Mouse (Mus musculus) hindbrain, embryonic 16.5 days (tissue): ENCODE data around the gene Srf. TPM values are rescaled to one million over a fixed set of nuclear protein-coding genes. Genes with fewer than 3 reads are reported as not detected.

Experiments
- ATAC-seq: fragments of 200-750 bp; cut with Nextera tagmentation; 2 replicates; pipeline ENCODE4 v1.8.0; 2017; ENCODE audit warnings: moderate TSS enrichment, moderate library complexity
- H3K27ac ChIP-seq: fragments of 300-500 bp; sonication (generic); 2 replicates; pipeline ENCODE4 v1.5.1; 2014; ENCODE audit warnings: low read depth, mild to moderate bottlenecking, control low read depth, low read length, moderate library complexity
- H3K27me3 ChIP-seq: fragments of 300-500 bp; sonication (generic); replicated peaks from 2 replicates; pipeline ENCODE4 v1.6.1; 2014; ENCODE audit warnings: low read length; ENCODE audit not compliant: control insufficient read depth, insufficient read depth
- H3K36me3 ChIP-seq: fragments of 300-500 bp; sonication (generic); 2 replicates; pipeline ENCODE4 v1.6.1; 2014; ENCODE audit warnings: mild to moderate bottlenecking, low read length, moderate library complexity, mixed read lengths; ENCODE audit not compliant: control insufficient read depth, insufficient read depth
- H3K4me1 ChIP-seq: fragments of 300-500 bp; sonication (generic); 2 replicates; pipeline ENCODE4 v1.6.1; 2014; ENCODE audit warnings: low read depth, low read length; ENCODE audit not compliant: control insufficient read depth, insufficient read depth
- H3K4me2 ChIP-seq: fragments of 300-500 bp; sonication (generic); 2 replicates; pipeline ENCODE4 v1.6.1; 2014; ENCODE audit warnings: mild to moderate bottlenecking, low read length, control low read depth, moderate library complexity
- H3K4me3 ChIP-seq: fragments of 300-500 bp; sonication (generic); 2 replicates; pipeline ENCODE4 v1.5.1; 2014; ENCODE audit warnings: mild to moderate bottlenecking, low read length, control low read depth, moderate library complexity
- H3K9ac ChIP-seq: fragments of 300-500 bp; sonication (generic); 2 replicates; pipeline ENCODE4 v1.6.1; 2014; ENCODE audit warnings: low read depth, mild to moderate bottlenecking, control low read depth, low read length, moderate library complexity
- H3K9me3 ChIP-seq: fragments of 300-500 bp; sonication (generic); 2 replicates; pipeline ENCODE4 v1.6.1; 2014; ENCODE audit warnings: mild to moderate bottlenecking, low read length, moderate library complexity; ENCODE audit not compliant: control insufficient read depth
- WGBS: fragments of 180-500 bp; shearing (Covaris S2); extraction: QIAGEN DNeasy Blood & Tissue Kit; methylation state at CpG from one replicate; pipeline ENCODE4 v1.1.7; 2014; 5-methylcytosine and 5-hydroxymethylcytosine counted together
- polyA plus RNA-seq: library from polyadenylated mRNA; unstranded; fragments of >200 nt; fragmentation: Nextera tagmentation; extraction: Ambion mirVana; gene quantifications from 2 replicates; pipeline ENCODE4 v1.2.1, GENCODE M21; 2015

Gene Srf
- polyA plus RNA-seq, result 3.5 and 3.6 TPM in 2 replicates

DNA sequence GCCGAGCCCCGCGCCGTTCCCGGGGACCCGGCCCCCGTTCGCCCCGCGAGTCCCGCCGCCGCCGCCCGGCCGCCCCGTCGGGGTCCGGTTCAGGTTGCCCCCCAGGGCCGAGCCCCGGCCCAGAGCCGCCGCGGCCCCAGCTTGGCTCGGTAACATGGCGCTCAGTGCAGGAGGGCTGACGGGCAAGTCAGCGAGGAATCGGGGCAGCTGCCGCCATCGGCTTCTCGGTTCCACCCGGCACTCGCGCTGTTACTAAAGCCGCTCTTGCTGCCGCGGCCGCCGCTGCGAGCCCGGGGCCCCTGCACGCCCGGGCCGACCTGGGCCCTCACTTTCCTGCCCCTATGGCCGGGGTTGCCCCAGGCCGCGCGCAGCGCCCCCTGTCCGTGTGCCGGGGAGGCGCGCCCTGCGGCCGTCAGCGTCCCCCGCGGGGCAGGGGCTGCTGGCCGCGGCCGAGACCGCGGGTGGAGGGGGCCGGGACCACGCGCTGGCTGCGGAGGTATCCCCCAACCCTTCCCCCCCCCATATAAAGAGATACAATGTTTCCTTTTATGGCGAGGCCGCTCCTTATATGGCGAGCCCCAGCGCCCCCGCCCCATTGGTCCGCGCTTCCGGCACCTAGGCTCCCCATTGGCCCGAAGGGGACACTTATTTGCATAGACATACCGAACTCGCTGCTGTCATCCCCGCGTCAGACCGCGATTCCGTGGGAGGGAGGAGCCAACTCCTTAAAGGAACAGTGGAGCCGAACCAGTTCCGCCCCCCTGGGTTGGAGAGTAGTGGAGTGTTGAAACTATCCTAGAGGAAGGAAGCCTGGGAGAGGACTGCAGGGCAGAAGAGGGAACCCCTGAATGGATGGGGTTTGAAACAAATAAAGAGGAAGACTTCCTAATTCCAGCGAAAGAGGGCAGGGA, at the start of gene Srf:
Gene Srf (minus strand): TSS at position 503 of the 911 bp plus-strand sequence.
- ATAC-seq, result peak; percentile 96
- WGBS, result under 1% methylated on average over 76 of the region's 87 CpGs
- no peaks in the 10 kb centered on the region for H3K27me3 ChIP-seq
- H3K36me3 ChIP-seq, result peaks cover 6% of the 10 kb centered on the region
- H3K9ac ChIP-seq, result peak within 1 kb of the TSS; percentile 99
- H3K9me3 ChIP-seq, result no peaks in the 10 kb centered on the region
- peak within 1 kb of the TSS; percentile 99 for H3K4me3 ChIP-seq
- peaks cover 27% of the 10 kb centered on the region for H3K4me1 ChIP-seq
- peak within 1 kb of the TSS; percentile 88 for H3K4me2 ChIP-seq
- H3K27ac ChIP-seq, result peak within 1 kb of the TSS; percentile 94

DNA sequence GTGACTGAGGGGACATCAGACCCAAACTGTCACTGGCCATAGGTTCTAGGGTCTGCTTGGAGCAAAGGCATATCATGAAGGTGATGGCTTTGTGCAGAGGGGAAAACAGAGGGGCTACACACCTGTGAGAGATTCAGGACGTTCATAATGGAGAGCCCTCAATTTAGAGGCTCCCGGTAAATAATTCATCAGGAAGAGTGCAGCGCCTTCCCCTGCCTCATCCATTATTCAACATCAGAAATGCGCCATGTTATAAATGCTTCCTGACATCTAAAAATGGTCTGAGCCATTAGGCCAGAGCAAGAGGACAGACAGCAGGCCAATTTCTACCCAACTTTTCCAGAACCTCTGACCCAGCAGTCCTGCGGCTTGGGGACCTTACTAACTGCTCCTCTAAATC, 49.2 kb upstream of the Srf start:
- H3K27ac ChIP-seq, result no peak overlapping the region; the same call in 1 of the 2 replicates
- no peaks in the 10 kb centered on the region for H3K36me3 ChIP-seq
- H3K4me3 ChIP-seq, result no peak overlapping the region
- H3K9me3 ChIP-seq, result no peaks in the 10 kb centered on the region
- no peak overlapping the region for H3K9ac ChIP-seq
- peaks cover 7% of the 10 kb centered on the region; the same call in 1 of the 2 replicates for H3K4me1 ChIP-seq
- H3K27me3 ChIP-seq, result no peaks in the 10 kb centered on the region
- 46% methylated on average over 5 of the region's 5 CpGs for WGBS
- no peak for ATAC-seq
- H3K4me2 ChIP-seq, result no peak overlapping the region

DNA sequence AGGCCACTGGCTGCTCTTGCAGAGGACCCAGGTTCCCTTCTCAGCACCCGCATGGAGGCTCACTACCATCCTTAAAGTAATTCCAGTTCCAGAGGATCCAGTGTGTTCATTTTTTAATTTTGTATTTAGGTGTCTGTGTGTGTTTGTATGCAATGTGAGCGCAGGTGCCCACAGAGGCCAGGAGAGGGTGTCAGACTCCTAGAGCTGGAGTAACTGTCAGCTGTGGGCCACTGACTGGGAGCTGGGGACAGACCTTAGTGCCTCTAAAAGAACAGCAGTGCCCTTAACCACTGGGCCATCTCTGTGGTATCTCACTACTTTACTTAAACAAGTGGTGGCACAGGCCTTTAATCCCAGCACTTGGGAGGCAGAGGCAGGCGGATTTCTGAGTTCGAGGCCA, 47.3 kb upstream of the Srf start:
- Histone ChIP-seq H3K36me3 (no peaks in the 10 kb centered on the region), H3K4me3 (no peak overlapping the region), H3K4me1 (peaks cover 7% of the 10 kb centered on the region; the same call in 1 of the 2 replicates), H3K27ac (no peak overlapping the region), H3K9me3 (no peaks in the 10 kb centered on the region), H3K27me3 (no peaks in the 10 kb centered on the region), H3K4me2 (no peak overlapping the region), H3K9ac (no peak overlapping the region)
- 97% methylated on average over 4 of the region's 4 CpGs for WGBS
- no peak for ATAC-seq

DNA sequence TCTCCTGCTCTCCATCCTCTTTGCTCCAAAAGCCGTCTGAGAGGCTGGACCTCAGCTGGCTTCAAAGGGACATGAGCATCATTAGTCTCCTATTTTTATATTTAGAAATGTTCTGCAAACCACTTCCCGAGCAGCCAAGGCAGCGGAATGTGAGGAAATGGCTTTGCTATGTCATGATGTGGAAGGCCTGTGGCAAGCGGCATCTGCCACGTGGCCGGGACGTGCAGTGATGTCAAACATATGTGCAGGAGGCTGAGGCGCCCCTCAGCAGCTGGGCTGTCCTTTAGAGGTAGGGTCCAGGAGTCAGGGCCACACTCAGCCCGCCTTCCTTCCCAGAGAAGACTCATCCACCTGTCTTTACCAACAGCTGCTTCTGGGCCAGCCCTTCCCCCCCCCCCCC, 46.2 kb upstream of the Srf start:
- Histone ChIP-seq H3K9me3 (no peaks in the 10 kb centered on the region), H3K27me3 (no peaks in the 10 kb centered on the region), H3K4me1 (peaks cover 7% of the 10 kb centered on the region; the same call in 1 of the 2 replicates), H3K36me3 (0 out of 2 replicates have a peak, but pooled peaks cover 2% of the 10 kb centered on the region), H3K4me3 (no peak overlapping the region), H3K27ac (no peak overlapping the region), H3K4me2 (no peak overlapping the region), H3K9ac (no peak overlapping the region)
- no peak for ATAC-seq
- 81% methylated on average over 9 of the region's 9 CpGs for WGBS

DNA sequence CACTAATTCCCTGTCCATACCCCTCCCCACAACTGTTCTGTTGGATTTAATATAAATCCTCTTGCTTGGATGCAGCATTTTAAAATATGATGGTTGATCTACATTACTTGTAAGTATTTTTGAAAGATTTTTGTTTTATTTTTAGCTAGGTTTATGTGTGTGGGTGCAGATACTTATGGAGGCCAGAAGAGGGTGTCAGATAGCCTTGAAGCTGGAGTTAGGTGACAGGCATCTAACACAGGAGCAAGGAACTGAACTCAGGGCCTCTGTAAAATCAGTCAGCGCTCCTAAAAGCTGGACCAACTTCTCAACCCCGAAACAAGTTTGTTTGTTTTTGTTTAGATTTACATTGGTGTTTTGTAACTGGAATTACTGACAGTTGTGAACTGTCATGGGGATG, 44.6 kb upstream of the Srf start:
- WGBS, result 93% methylated on average over 2 of the region's 2 CpGs
- H3K9me3 ChIP-seq, result no peaks in the 10 kb centered on the region
- ATAC-seq, result no peak
- H3K27ac ChIP-seq, result no peak overlapping the region
- H3K27me3 ChIP-seq, result no peaks in the 10 kb centered on the region
- no peak overlapping the region for H3K4me2 ChIP-seq
- 0 out of 2 replicates have a peak, but pooled peaks cover 4% of the 10 kb centered on the region for H3K36me3 ChIP-seq
- no peak overlapping the region for H3K4me3 ChIP-seq
- peaks cover 7% of the 10 kb centered on the region; the same call in 1 of the 2 replicates for H3K4me1 ChIP-seq
- no peak overlapping the region for H3K9ac ChIP-seq

DNA sequence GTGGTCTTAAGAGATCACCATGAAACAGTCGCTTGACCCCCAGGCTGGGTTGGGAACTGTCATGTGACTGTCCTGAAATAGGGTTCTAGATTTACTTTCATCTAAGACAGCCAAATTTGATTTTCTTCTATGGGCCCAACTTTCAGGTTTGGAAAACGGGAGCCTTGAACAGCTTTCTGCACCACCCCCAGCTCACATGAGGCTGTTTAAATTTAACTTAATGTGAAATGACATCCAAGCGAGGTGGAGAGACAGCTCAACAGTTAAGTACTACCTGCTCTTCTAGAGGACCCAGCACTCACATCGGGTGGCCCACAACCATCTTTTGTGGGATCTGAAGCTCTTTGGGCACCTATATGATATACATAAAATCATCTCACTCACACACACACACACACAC, 43.0 kb upstream of the Srf start:
- Histone ChIP-seq H3K9ac (no peak overlapping the region), H3K4me2 (no peak overlapping the region), H3K9me3 (no peaks in the 10 kb centered on the region), H3K4me3 (no peak overlapping the region), H3K27ac (no peak overlapping the region), H3K4me1 (no peaks in the 10 kb centered on the region), H3K27me3 (no peaks in the 10 kb centered on the region), H3K36me3 (0 out of 2 replicates have a peak, but pooled peaks cover 4% of the 10 kb centered on the region)
- no peak for ATAC-seq
- 82% methylated on average over 4 of the region's 4 CpGs for WGBS

DNA sequence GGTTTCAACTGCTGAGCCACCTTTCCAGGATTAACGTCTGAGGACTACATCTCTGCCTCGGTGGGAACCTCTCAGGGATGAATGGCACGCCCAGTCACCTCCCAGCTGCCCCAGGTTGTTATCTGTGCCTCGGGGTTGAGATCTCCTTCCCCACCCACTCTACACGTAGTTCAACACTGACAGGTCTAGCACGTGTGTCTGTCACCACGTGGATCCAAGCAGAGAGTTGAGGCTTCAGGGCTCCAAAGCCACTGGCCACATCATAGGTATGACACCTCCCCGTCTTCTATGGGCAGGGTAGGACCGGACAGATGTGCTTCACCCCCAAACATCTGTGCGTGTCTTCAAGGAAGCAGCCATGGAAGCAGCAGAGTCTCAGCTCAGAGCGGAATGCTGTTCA, 42.0 kb upstream of the Srf start:
- ATAC-seq, result no peak
- 0 out of 2 replicates have a peak, but pooled peaks cover 4% of the 10 kb centered on the region for H3K36me3 ChIP-seq
- H3K9me3 ChIP-seq, result no peaks in the 10 kb centered on the region
- 95% methylated on average over 11 of the region's 11 CpGs for WGBS
- H3K4me3 ChIP-seq, result no peak overlapping the region
- H3K27ac ChIP-seq, result no peak overlapping the region
- H3K4me1 ChIP-seq, result peaks cover 3% of the 10 kb centered on the region
- H3K4me2 ChIP-seq, result no peak overlapping the region
- no peaks in the 10 kb centered on the region for H3K27me3 ChIP-seq
- H3K9ac ChIP-seq, result no peak overlapping the region

DNA sequence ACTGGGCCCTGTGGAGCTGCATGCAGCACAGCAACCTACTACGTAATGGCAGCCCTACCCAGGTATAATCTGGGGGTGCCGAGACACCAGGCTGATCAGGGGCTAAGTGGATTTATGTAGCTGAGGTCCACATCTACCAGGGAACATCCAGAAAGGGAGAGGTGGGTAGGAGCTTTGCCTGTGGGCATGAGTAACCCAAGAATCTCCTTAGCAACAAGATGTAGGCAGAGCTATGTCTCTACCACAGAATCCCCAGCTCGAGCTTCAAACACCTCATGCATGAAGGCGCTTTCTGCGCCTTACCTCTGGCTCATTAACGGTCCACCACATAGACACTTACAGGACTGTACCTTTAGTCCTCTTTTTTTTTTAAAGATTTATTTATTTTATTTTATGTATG, 39.4 kb upstream of the Srf start:
- H3K4me3 ChIP-seq, result no peak overlapping the region
- 78% methylated on average over 6 of the region's 6 CpGs for WGBS
- H3K36me3 ChIP-seq, result 0 out of 2 replicates have a peak, but pooled peaks cover 4% of the 10 kb centered on the region
- H3K27me3 ChIP-seq, result no peaks in the 10 kb centered on the region
- H3K27ac ChIP-seq, result no peak overlapping the region
- H3K9me3 ChIP-seq, result no peaks in the 10 kb centered on the region
- peaks cover 4% of the 10 kb centered on the region for H3K4me1 ChIP-seq
- no peak overlapping the region for H3K9ac ChIP-seq
- no peak overlapping the region for H3K4me2 ChIP-seq
- no peak; the same call in 1 of the 2 replicates for ATAC-seq

DNA sequence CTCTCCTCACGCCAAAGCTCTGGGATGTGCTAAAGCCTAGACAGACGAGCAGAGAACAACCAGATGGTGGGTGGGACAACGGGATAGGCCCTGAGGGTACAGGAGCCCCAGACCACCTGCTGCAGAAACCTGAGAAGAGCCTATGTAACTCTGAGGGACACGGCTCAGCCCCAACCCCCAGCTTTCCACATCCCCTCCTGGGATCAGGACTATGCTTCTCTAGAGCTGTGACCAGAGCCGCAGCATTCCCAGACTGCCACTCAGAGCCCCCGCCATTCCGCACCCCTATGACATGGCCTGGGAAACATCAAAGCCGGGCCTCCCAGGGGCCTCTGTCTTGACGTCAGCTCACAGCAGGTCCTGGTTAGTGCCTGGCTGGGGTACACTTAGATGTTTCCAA, 38.6 kb upstream of the Srf start:
- 49% methylated on average over 9 of the region's 9 CpGs for WGBS
- ATAC-seq, result no peak
- H3K9ac ChIP-seq, result no peak overlapping the region
- no peak overlapping the region for H3K4me2 ChIP-seq
- no peaks in the 10 kb centered on the region for H3K27me3 ChIP-seq
- H3K4me1 ChIP-seq, result peaks cover 4% of the 10 kb centered on the region
- H3K9me3 ChIP-seq, result no peaks in the 10 kb centered on the region
- H3K4me3 ChIP-seq, result no peak overlapping the region
- H3K27ac ChIP-seq, result no peak overlapping the region
- peaks cover 9% of the 10 kb centered on the region; the same call in 1 of the 2 replicates for H3K36me3 ChIP-seq
